Mouse (Mus musculus): ENCODE data around the gene Tbc1d1. TPM values are rescaled to one million over a fixed set of nuclear protein-coding genes. Genes with fewer than 3 reads are reported as not detected.
A peak's percentile ranks its signal among the peaks of the same experiment; 100 is the strongest.

The Tbc1d1 gene
- total RNA-seq, 2 experiments from 2014 or later, result 29.1 to 29.9 TPM

DNA sequence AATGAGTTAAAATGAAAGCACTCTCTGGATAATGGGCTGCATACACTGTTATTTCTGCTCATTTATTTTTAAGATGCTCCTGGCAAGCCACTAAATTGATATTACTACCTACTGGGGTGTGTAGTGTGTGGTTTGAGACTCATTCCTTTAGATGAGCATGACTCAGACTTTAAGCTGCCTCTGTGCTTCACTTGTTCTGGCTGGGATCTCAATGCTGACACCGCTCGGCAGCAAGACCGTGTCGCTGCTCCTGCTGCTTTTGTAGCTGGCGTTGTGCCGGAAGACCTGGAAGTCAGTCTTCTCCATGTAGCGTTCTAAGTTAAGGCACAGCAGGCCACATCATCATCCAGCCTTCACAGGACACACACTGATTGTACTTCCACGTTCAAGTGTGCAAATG, 124.1 kb downstream of the Tbc1d1 start:
- DNase-seq, result no peak

DNA sequence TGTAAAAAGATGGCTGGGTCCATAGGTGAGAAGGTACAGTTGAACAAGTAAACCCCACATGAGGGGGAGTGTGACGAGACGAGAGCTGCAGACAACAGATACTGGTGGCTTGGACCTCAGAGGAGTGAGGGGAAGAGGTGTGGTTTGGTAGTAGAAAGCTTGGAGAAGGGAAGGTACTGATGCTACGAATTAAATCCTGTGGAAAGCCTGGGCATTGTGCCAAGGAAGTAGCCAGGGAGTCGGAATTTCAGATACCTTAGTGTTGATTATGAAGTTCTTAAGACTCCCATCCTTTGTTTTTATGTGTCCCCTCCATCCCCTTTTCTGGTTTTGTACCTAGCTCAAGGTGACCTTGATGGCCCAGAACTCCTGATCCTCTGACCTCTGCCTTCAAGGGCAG, 124.5 kb downstream of the Tbc1d1 start:
- no peak for DNase-seq

DNA sequence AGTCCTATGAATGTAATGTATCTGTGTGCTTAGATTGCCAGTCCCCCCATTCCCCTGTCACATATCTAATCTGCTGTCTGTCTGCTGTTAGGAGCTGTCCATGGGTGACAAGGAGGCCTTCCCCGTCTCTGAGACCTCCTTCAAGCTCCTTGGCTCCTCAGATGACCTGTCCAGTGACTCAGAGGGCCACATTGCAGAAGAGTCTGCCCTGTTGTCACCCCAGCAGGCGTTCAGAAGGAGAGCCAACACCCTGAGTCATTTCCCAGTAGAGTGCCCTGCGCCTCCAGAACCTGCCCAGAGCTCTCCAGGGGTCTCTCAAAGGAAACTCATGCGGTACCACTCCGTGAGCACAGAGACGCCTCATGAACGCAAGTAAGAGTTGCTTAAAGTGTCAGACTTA, 125.6 kb downstream of the Tbc1d1 start:
- DNase-seq, result no peak

DNA sequence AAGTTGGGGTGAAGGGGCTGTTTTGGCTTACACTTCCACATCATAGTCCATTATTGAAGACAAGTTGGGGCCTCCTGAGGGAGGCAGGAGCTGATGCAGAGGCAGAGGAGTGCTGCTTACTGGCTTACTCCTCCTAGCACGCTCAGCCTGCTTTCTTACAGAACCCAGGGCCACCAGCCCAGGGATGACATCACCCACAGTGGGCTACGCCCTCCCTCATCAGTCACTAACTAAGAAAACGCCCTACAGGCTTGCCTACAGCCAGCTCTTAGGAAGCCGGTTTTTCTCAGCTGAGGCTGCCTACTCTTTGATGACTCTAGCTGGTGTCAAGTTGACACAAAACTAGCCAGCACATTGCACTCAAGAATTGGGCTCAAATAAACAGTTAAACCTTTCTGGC, 126.5 kb downstream of the Tbc1d1 start:
- DNase-seq, result no peak

DNA sequence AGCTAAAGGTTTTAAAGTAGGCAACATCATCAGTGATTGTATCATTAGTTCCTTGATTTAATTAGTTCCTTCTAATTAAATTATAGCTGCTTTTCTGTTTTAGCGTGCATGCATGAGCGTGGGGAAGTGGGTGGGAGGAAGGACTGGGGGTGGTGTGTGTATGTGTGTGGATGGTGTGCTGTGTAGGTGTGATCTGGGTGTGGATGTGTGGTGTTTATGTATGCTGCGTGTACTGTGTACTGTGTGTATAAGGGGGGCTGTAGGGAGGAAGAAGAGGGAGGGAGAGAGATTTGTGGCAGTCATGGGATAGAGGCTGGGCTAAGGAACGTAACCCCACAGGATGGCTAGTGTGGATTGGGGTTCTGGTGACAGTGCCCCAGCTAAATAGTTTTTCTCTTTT, 129.2 kb downstream of the Tbc1d1 start:
- DNase-seq, result no peak

DNA sequence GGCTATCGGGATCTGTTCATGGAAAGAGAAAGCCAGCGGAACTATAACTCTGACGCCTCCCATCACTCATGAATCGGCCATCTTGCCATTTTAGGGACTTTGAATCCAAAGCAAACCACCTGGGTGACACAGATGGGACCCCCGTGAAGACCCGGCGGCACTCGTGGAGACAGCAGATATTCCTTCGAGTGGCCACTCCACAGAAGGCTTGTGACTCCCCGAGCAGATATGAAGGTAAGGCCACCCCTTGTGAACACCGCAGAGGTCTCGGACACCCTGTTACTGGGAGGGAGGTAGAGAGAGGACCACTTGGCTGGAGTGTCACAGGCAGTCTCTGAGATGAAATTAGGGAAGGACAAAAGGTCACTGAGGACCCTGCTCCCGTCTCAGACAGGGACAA, 129.7 kb downstream of the Tbc1d1 start:
- DNase-seq, result no peak

DNA sequence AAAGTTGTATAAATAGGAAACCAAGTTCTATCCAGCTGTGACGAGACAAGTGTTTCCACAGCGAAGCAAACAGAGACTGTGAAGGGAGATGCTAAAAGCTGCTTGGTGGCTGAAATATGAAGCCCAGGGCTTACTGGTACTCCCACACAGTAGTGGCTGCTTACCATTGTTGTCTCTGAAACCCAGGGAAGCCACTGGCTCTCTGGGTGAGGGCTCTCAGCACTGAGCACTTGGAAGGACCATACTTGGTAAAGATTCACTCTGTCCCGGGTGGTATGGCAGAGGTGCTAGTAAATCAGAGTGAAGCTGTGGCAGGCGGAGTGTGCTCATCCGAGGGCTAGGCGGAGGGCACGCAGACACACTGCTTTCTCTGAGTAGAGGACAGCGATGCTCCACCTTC, 131.2 kb downstream of the Tbc1d1 start:
- no peak for DNase-seq

DNA sequence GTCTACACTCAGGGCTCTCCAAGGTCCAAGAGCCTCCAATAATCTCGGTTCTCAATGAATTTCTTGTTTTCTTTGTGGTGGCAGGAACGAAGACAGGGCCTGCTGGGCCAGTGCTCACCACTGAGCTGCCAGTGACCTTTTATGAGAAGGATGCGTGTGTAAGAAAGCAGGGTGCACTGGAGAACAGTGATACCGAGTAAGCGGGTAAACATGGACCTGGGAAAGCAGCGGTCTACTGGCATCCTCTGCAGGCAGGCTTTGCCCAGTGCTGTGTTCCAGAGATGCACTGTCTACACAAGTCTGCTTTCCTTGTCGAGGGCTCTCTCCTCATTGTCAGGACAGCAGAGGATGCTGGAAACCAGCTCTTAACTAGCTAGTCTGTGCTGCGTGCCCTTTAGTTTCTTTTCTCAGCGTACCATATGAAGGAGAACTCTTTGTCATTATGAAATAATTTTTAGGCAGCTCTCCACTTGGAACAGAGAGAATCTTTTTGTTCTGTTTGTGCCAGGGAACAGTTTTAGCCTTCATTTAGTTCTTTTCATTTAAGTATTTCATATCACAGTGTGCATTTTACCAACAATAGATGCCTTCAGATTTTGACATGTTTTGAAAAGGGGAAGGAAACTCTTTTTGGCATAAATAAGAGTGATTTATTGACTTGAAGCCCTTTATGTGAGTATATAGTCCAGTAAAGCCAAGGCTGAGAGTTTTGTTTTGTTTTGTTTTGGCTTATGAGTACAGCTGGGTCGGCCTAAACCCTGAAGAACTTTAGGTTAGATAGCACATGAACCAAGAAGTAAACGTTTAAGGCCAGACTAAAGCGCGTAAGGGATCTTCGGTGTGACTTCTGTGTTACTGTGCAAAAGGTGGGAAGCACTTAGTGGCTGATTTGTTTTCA, 132.2 kb downstream of the Tbc1d1 start:
- no peak for DNase-seq

DNA sequence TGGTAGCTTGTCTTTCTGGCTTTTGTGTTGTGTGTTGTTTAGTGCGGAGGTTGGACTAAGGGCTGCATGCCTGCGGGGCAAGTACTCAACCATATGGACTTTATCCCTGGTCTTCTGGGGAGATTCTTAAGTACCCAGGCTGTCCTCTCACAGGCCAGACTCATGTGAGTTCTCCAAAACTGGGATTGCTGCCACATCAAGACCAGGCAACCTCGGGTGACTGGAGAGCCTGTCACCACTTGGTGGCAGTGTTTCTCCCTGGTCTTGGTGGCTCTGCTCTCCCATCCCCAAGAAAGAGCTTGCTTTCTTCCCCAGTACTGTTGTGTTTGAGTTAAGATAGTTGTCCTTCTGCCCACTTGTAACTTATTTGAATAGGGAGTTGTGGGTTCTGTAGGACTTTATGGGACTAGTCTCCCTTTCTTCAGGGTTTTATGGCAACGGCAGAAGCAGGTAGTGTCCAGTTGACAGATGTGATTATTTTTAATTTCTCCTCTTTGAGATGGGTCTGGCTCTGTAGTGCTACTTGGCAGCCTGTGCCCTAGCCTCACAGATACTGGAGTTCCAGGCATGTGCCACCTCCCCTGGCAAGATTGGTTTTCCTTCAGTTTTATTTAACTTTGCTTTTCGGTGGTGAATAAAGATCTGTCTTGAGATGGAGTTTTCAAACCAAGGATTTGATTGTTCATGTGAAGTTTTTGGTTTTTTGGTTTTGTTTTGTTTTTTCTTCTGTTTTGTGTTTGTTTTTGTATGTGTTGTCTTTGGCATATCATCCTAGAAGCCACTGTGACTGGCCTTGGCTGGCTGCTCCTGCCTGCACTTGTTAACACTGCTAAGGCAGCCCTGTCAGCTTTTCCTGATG, 133.3 kb downstream of the Tbc1d1 start:
- DNase-seq, result peak; percentile 76 to 79

DNA sequence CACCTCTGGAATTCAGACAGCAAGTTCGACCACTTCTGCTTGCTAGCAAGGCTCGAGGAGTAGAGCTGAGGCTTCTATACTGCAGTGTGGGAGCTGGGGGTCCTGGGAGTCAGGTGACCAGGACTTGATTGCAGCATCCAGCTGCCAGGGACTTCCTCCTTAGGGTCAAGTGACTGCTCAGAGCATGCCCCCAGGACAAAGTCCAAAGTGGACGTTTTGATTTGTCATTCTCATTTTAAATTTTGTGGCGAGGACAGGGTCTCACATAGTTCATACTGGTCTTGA, 133.9 kb downstream of the Tbc1d1 start:
- DNase-seq, result no peak

DNA sequence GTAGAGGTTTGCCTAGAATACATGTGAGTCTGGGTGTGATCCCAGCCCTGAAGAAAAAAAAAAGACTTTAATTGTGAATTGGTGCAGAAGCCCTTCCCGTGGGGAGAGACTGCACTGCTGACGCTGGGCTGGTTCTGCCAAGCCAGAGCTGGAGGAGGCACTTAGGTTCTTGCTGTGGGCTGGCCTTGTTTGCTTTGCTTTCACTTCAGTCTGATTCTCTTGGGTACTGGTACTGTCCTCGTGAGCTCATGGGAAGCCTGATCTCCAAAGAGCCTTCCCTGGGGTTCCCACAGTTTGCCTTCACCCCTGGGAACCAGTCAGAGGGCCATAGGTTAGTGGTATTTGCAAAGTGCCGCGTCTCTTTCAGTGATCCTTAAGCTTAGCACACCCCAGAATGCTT, 135.6 kb downstream of the Tbc1d1 start:
- DNase-seq, result no peak

DNA sequence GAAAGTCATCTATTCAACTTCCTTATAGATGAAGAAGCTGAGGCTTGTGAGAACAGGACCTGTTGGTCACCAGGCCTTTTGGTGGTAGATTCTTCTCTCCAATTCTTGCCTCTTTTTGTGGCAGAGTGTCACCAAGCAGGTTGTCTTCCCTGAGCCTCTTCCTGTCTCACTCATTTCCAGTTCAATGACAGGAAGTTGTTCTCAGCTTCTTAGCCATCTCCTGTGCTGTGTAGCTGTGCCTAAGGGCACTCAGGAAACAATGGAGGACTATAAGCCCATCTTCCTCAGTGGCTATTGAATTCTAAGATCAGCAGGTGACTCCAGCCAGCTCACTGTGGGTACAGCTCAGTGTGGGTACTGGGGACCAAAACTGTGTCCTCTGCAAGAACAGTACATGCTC, 139.5 kb downstream of the Tbc1d1 start:
- DNase-seq, result no peak

DNA sequence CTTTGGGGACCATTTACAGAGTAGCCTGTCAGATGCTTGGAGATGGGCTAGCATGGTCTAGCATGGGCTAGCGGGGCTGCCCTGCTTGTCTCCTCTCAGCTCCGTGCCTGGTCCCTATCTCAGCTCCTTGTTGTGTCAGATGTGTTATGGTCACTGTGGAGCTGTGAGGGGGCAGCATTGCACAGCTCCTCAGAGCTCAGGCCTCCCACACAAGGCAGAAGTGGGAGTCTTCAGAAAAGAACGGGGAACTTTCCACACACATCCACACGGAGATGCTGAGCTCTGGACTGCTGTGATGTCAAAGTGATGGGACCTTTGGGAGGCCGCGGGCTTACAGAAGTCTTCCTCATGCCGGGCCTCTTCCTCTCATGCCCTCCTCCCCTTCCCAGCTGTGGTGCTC, 140.2 kb downstream of the Tbc1d1 start:
- no peak for DNase-seq

DNA sequence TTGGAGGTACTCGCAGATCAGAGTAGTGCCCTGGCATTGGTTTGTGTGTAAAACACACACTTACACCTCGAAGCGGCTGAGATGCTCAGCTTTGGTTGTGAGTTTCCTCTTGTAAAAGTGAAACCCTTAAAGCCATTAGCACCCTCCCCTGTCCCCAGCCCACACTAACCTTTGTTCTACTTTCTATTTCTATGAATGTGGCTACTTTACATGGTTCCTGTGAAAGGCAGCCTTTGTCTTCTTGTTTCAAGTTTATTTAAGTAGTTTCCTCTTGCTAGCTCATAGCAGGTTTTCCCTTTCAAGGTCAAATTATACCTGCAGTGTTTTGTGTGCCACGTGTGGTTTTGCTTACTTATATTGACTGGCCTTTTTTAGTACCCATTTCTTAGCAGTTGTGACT, 141.0 kb downstream of the Tbc1d1 start:
- no peak for DNase-seq

DNA sequence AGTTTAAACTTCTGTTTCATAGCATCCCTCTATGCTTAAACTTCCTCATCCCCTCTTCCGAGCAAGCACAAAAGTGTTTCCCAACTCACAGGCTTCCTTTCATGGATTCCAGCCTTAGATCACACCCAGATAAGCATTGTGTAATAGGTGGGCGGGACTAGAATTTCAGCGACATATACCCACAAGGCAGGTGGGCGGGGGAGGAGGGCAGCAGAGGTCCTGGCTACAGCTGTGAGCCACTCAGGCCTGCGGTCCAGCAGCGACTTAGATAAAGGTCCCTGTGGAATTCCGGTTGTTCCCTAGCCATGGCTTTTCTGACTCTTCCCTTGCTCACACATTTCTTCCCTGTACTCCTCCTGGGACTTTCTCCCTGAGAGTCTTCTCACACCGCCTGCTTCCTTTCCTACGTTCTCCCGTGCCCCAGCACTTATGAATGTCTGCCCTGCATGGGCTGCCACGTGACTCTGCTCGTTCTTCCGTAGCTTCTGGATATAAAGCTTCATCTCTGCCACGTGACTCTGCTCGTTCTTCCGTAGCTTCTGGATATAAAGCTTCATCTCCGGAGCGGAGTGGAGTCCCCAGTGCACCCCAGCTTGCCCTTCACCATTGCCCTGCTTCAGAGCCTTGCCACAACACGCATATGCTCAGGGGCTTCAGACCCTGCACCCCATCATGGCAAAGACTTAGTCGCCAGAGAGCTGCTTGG, 142.4 kb downstream of the Tbc1d1 start:
- DNase-seq, result no peak

DNA sequence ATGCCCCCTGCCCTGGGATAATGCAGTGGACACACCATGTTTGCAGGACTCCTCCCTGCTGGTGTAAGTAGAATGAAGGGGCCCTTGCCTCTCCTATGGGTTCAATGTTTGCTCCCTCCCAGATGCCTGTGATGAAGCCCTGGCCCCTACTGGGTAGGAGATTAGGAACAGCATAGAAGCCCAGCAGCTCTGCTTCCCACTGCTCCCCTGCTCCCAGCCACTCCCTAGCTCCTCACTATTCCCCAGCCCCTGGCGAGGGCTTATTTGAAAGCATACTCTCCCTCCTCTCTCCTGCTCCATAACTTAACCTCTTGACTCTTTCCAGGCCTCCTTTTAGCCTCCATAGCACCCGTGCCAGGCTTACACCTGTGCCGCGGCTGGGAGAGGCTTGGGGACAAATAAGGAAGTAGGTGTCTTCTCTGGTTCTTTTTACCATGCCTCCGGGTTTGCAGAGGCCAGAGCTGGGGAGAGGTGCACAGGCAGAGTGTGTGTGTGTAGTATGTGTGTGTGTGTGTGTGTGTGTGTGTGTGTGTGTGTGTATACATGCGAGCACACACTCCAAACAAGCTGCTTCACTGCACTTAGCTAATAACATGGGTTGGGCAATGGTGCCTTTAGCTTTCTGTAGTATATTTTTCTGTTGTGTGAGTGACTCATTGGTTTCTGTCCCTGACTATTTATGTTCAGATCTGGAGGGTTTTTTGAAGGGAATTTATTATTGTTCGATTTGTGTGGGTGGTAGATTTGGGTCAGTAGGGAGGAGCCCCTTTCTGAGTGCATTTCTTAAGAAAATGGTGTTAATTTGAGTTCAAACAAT, 143.6 kb downstream of the Tbc1d1 start:
- DNase-seq, result no peak

DNA sequence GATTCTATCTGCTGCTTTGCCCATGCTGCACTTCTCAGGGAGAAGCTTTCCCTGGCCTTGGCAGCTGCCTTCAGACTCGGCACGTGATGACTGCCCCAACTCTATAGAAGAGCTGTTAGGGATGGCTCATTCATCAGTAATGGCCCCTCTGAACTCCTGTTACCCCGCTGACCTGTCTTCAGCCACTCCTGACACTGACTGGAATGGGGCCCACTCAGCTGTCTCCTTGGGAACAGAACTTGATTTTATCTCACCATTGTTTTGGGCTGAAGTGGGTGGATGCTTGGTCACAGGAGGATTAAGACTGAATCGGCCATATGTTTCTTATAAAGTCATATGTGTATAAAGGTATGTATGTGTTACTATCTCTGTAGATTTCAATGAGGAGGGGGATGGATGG, 145.1 kb downstream of the Tbc1d1 start:
- no peak for DNase-seq

DNA sequence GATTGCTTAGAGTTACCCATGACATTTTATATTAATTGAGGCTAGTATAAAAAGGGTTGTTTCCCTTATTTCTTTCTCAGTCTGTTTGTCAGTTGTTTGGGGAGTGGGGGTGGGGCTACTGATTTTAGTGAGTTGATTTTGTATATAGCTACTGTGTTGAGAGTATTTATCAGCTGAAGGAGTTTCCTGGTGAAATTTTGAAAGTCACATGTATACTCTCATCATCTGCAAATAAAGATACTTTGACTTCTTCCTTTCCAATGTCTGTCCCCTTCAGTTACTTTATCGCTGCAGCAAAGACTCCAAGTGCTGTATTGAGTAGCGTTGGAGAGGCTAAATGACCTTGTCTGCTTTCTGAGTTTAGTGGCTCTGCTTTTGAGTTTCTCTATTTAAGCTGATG, 151.2 kb downstream of the Tbc1d1 start:
- no peak for DNase-seq

DNA sequence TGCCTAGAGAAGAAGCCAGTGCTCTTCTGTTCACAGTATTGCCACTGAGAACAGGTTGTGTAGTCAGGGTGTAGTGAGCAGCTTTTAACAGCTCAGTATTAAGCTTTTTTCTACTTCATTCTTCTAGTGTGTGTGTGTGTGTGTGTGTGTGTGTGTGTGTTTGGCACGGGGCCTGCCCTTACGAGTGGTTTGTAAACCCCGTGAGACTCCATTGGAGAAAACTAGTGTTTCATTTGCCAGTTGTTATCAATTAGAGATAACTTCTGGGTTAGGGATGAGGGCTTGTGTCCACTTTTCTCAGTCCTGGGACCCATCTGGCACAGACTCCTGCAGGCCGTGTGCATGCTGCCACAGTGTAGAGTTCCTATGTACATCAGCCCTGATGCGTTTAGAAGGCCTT, 156.2 kb downstream of the Tbc1d1 start:
- DNase-seq, result no peak

DNA sequence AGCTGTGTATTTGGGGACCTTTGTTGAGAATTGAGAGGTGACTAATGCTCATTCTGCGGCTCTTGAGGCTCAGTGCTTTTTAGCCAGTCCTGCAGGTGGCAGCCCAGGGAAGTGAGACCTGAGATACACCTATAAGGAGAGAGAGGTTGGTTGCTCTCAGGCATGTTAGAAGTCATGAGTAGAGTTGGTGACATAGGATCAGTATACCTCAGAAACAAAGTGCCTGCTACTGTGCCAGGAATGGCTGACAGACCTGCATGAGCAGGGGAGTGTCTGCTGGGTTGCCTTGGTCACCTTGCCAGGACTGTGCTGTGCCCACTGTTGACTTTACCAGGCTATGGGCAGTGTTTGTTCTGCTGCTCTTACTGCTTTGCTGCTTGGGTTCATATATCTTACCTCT, 157.4 kb downstream of the Tbc1d1 start:
- DNase-seq, result no peak

DNA sequence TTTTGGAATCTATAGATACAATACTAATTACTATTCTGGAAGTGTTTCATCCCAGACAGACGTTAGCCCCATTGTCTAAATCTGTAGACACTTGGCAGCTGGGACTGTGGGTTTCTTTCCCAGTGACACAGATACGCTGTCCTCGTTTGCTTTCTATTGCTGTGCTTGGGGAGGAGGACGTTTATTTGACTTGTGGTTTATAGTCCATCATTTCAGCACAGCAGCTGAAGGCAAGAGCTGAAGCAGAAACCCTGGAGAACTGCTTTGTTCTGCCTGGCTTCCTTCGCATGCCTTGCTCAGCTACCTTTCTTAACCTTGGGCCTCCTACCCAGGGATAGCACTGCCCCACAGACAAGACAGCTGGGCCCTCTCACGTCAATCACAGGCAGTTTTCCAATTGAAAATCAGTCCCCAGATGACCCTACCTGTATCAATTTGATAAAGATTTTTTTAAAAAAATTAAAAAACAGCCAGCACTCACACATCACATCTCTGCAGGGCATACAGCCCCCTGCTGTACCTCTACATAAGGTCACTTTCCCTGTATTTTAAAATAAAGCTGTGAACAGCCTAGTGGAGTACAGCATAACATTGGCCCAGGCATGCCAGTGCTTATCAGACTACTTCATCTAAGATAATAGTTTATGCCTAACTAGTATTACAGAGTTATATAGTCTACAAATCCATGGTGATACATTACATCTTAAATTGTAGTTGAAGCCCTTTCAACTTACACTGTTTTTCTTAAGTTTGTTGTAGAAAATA, 158.4 kb downstream of the Tbc1d1 start:
- no peak for DNase-seq

DNA sequence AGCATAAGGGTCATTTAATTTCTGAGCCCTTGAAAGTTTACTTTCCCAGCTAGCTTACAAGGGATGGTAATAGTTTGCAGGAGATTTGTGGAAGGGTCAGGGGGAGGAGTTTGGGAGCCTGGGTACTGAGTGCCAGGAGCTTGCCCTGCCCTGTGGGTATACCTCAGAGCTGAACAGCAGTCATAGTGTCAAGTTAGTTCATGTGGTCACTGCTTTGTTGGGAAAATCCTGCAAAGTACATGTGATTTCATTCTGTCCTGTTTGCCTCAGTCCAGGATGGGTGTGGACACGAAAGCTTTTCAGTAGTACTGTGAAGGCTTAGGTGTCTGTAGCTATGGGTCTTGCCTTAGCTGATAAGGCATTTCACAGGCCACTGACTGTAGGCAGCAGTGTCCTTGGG, 159.0 kb downstream of the Tbc1d1 start:
- no peak for DNase-seq

All from layer of hippocampus, postnatal 36 days (tissue).